21 mouse cellular contexts compared by ENCODE assay signal in the genomic region with DNA sequence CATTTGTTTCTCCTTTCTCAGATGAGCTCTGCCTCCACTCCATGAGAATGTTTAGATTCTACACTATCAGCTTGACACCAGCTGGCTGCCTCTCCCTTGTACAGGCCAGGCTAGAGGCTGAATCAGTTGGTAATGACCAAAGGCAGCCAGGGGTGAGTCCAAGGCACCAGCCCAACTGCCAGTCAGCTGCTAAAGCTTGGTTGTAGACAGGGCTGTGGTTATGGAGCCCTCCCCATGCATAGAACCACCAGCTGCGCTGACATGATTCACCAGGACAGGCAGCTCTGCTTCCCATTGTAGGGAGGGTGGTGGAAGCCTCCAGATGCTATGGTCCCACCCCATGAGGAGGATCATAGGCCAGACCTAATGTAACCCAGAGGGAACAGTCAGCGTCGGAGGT. TPM values are rescaled to one million over a fixed set of nuclear protein-coding genes. Genes with fewer than 3 reads are reported as not detected.
DNase-seq lines count a peak whose midpoint lies in the region; ATAC-seq and TF ChIP-seq lines count a peak whose summit lies in the region.
"Had no signal": no experiment of that assay in that cellular context is flagged by ENCODE, and none has a peak within 500 bp of the region (broad histone marks: within the 10 kb centered on the region; RNA-seq: fewer than 3 reads in every experiment).

No protein-coding gene starts in this region.

- no peak for TF ChIP-seq CTCF in forebrain, postnatal 0 days (IDR thresholded peaks at IDR 0.05; ENCODE audit: low read depth)
- TF ChIP-seq CTCF in midbrain, postnatal 0 days (IDR thresholded peaks at IDR 0.05) = no peak

- ATAC-seq in forebrain, embryonic 12.5 days (ENCODE audit: low FRiP score) = 0 out of 2 replicates have a peak, but pooled peaks have one; percentile 20
- no peak for ATAC-seq in forebrain, postnatal 0 days
- no peak for ATAC-seq in limb, embryonic 13.5 days (ENCODE audit: low FRiP score, low read depth)
- ATAC-seq in midbrain, postnatal 0 days (ENCODE audit: low FRiP score) = no peak
- no peak for ATAC-seq in megakaryocyte progenitor cell, adult 5-6 weeks (replicated peaks; ENCODE audit: poor library complexity)

- peak overlapping the region; percentile 78; the same call in 1 of the 2 replicates for H3K27ac ChIP-seq in forebrain, embryonic 12.5 days
- H3K27ac ChIP-seq in forebrain, postnatal 0 days (ENCODE audit: low read depth, low read length) = no peak overlapping the region
- H3K27ac ChIP-seq in limb, embryonic 13.5 days = 0 out of 2 replicates have a peak overlapping the region, but pooled peaks have one; percentile 15
- no peak overlapping the region for H3K27ac ChIP-seq in limb, embryonic 10.5 days
- H3K27ac ChIP-seq in midbrain, postnatal 0 days (ENCODE audit: low read depth, low read length) = 0 out of 2 replicates have a peak overlapping the region, but pooled peaks have one; percentile 6
- H3K27ac ChIP-seq: embryonic facial prominence, embryonic 13.5 days; heart, adult 2 months; heart, embryonic 15.5 days; kidney, postnatal 0 days had no signal

- H3K36me3 ChIP-seq in forebrain, embryonic 12.5 days (replicated peaks) = peaks cover 30% of the 10 kb centered on the region
- no peaks in the 10 kb centered on the region for H3K36me3 ChIP-seq in forebrain, postnatal 0 days (ENCODE audit: insufficient read depth)
- peaks cover 67% of the 10 kb centered on the region for H3K36me3 ChIP-seq in limb, embryonic 13.5 days
- peaks cover 97% of the 10 kb centered on the region for H3K36me3 ChIP-seq in limb, embryonic 10.5 days
- no peaks in the 10 kb centered on the region for H3K36me3 ChIP-seq in midbrain, postnatal 0 days (ENCODE audit: insufficient read depth, low read length)

- DNase-seq in forebrain, postnatal 0 days = no peak
- no peak for DNase-seq in limb, embryonic 10.5 days (ENCODE audit: low spot score)
- peak; percentile 23 for DNase-seq in 416B (ENCODE audit: low read depth)
- DNase-seq in midbrain, postnatal 0 days (ENCODE audit: low spot score) = no peak
- no peak for DNase-seq in adrenal gland, postnatal 14 days
- DNase-seq: cerebellum, adult 9-10 months; gastrocnemius, postnatal 14 days; heart, adult 2 months; heart, postnatal 4 days; kidney, adult 18-20 months; left cerebral cortex, postnatal 4 days; lung, adult 2 months; lung, postnatal 36 days; thymus, adult 2 months had no signal

- no peaks in the 10 kb centered on the region for H3K27me3 ChIP-seq in forebrain, embryonic 12.5 days
- H3K27me3 ChIP-seq in forebrain, postnatal 0 days (ENCODE audit: insufficient read depth, low read length) = no peaks in the 10 kb centered on the region
- H3K27me3 ChIP-seq in limb, embryonic 13.5 days = no peaks in the 10 kb centered on the region
- H3K27me3 ChIP-seq in limb, embryonic 10.5 days (ENCODE audit: low read depth, poor library complexity, severe bottlenecking) = no peaks in the 10 kb centered on the region
- no peaks in the 10 kb centered on the region for H3K27me3 ChIP-seq in midbrain, postnatal 0 days (ENCODE audit: insufficient read depth, low read length)
- H3K27me3 ChIP-seq: embryonic facial prominence, embryonic 13.5 days; heart, embryonic 15.5 days had no signal

- WGBS in forebrain, embryonic 12.5 days = 89% methylated on average over 3 of the region's 3 CpGs
- WGBS in forebrain, postnatal 0 days = 89% methylated on average over 3 of the region's 3 CpGs
- 94% methylated on average over 3 of the region's 3 CpGs for WGBS in limb, embryonic 13.5 days
- 95% methylated on average over 3 of the region's 3 CpGs for WGBS in limb, embryonic 10.5 days
- 74% methylated on average over 3 of the region's 3 CpGs for WGBS in midbrain, postnatal 0 days

- no peaks in the 10 kb centered on the region for H3K9me3 ChIP-seq in forebrain, embryonic 12.5 days
- H3K9me3 ChIP-seq in forebrain, postnatal 0 days (ENCODE audit: low read length) = no peaks in the 10 kb centered on the region
- no peaks in the 10 kb centered on the region for H3K9me3 ChIP-seq in limb, embryonic 13.5 days
- H3K9me3 ChIP-seq in limb, embryonic 10.5 days (replicated peaks) = no peaks in the 10 kb centered on the region
- H3K9me3 ChIP-seq in midbrain, postnatal 0 days (ENCODE audit: low read length) = no peaks in the 10 kb centered on the region
- H3K9me3 ChIP-seq: embryonic facial prominence, embryonic 13.5 days; heart, embryonic 15.5 days had no signal

- H3K4me2 ChIP-seq in forebrain, embryonic 12.5 days = no peak overlapping the region
- no peak overlapping the region for H3K4me2 ChIP-seq in forebrain, postnatal 0 days (ENCODE audit: low read depth)
- no peak overlapping the region for H3K4me2 ChIP-seq in limb, embryonic 13.5 days (replicated peaks)
- no peak overlapping the region for H3K4me2 ChIP-seq in midbrain, postnatal 0 days (ENCODE audit: low read depth, low read length, poor library complexity, severe bottlenecking)
- H3K4me2 ChIP-seq: embryonic facial prominence, embryonic 13.5 days; heart, embryonic 15.5 days; liver, embryonic 11.5 days had no signal

- no peak overlapping the region for H3K4me3 ChIP-seq in forebrain, embryonic 12.5 days (replicated peaks)
- H3K4me3 ChIP-seq in forebrain, postnatal 0 days (ENCODE audit: low read depth, low read length) = no peak overlapping the region
- no peak overlapping the region for H3K4me3 ChIP-seq in limb, embryonic 13.5 days
- H3K4me3 ChIP-seq in limb, embryonic 10.5 days = no peak overlapping the region
- H3K4me3 ChIP-seq in midbrain, postnatal 0 days (ENCODE audit: low read depth, low read length) = no peak overlapping the region
- H3K4me3 ChIP-seq: embryonic facial prominence, embryonic 13.5 days; heart, adult 2 months; heart, embryonic 15.5 days had no signal

- H3K4me1 ChIP-seq in forebrain, embryonic 12.5 days = peaks cover 34% of the 10 kb centered on the region
- H3K4me1 ChIP-seq in forebrain, postnatal 0 days (ENCODE audit: insufficient read depth) = 0 out of 2 replicates have a peak, but pooled peaks cover 5% of the 10 kb centered on the region
- peaks cover 19% of the 10 kb centered on the region; the same call in 1 of the 2 replicates for H3K4me1 ChIP-seq in limb, embryonic 13.5 days
- no peaks in the 10 kb centered on the region for H3K4me1 ChIP-seq in limb, embryonic 10.5 days
- no peaks in the 10 kb centered on the region for H3K4me1 ChIP-seq in midbrain, postnatal 0 days (ENCODE audit: insufficient read depth, low read length)

- H3K9ac ChIP-seq in forebrain, embryonic 12.5 days = no peak overlapping the region
- H3K9ac ChIP-seq in forebrain, postnatal 0 days = no peak overlapping the region
- H3K9ac ChIP-seq in limb, embryonic 13.5 days = no peak overlapping the region
- 0 out of 2 replicates have a peak overlapping the region, but pooled peaks have one; percentile 33 for H3K9ac ChIP-seq in midbrain, postnatal 0 days (replicated peaks; ENCODE audit: low read length, poor library complexity, severe bottlenecking)
- H3K9ac ChIP-seq: embryonic facial prominence, embryonic 13.5 days; heart, embryonic 15.5 days had no signal

RNA-seq across cellular contexts. Expression of a gene that starts 49.1 kb away (rescaled TPM):
- polyA plus RNA-seq in forebrain, embryonic 12.5 days (2016; fragmentation: Nextera tagmentation; extraction: Ambion mirVana) = 34.2 and 35.1 TPM in 2 replicates
- total RNA-seq in forebrain, postnatal 0 days (2014; rRNA removed) = 50.9 and 60.7 TPM in 2 replicates
- polyA plus RNA-seq in forebrain, postnatal 0 days (2015; fragmentation: Nextera tagmentation; extraction: Ambion mirVana) = 16.6 and 21.2 TPM in 2 replicates
- 27.3 and 29.6 TPM in 2 replicates for polyA plus RNA-seq in limb, embryonic 13.5 days (2015; fragmentation: Nextera tagmentation; extraction: Ambion mirVana)
- polyA plus RNA-seq in limb, embryonic 10.5 days (2016; fragmentation: Nextera tagmentation; extraction: Ambion mirVana) = 34.3 and 37.3 TPM in 2 replicates
- total RNA-seq in midbrain, postnatal 0 days (2014; rRNA removed) = 50.7 and 66.8 TPM in 2 replicates
- polyA plus RNA-seq in midbrain, postnatal 0 days (2015; fragmentation: Nextera tagmentation; extraction: Ambion mirVana) = 20.1 and 22.0 TPM in 2 replicates
- total RNA-seq in adrenal gland, postnatal 14 days (2021) = 38.8 and 48.3 TPM in 2 replicates
- total RNA-seq in megakaryocyte progenitor cell, adult 5-6 weeks (2015) = 26.8 and 35.7 TPM in 2 replicates
- 10.8 and 11.7 TPM in 2 replicates for total RNA-seq in megakaryocyte progenitor cell, adult 5-6 weeks (2017)

Comparison
In these comparisons a context has a peak if more than half of its experiments do, and no peak if none do; other contexts are left out.
1. H3K27ac ChIP-seq: peak in forebrain, embryonic 12.5 days (single experiment), limb, embryonic 13.5 days (single experiment) and midbrain, postnatal 0 days (single experiment); none in forebrain, postnatal 0 days (single experiment) and limb, embryonic 10.5 days (single experiment).